Mouse (Mus musculus): Measurements from ENCODE around the gene Klhl29. TPM values are rescaled to one million over a fixed set of nuclear protein-coding genes. Genes with fewer than 3 reads are reported as not detected.

The Klhl29 gene
- polyA plus RNA-seq, 1 experiment from 2014 or later = 3.4 TPM

DNA sequence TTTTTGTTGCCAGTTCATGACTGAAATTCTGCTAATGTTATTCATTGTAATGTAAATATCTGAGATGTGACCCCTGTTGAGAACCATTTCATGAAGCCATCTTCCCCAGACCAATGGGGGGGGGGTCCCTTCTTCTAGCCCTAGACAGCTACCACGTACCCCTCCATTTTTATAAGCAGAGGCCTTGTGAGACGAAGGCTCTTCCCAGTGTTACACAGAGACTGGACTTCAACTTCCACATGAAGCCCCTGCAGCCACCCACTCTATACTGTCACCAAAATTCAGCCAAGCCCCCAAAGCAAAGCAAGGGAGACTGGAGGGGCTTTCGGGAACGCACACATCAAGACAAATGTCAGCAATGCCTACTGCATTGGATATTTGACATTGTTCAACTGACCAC lies 6.1 kb downstream of the Klhl29 start:
- Histone ChIP-seq H3K4me2 (replicated peaks; ENCODE audit: low read depth, low read length) (no peak overlapping the region), H3K4me1 (ENCODE audit: control insufficient read depth, insufficient read depth, low read length) (no peaks in the 10 kb centered on the region), H3K9me3 (ENCODE audit: control insufficient read depth, low read depth, low read length) (no peaks in the 10 kb centered on the region), H3K27ac (ENCODE audit: low read length) (no peak overlapping the region), H3K4me3 (ENCODE audit: low read depth, low read length) (no peak overlapping the region), H3K9ac (replicated peaks; ENCODE audit: low read depth, low read length) (no peak overlapping the region), H3K36me3 (ENCODE audit: control insufficient read depth, insufficient read depth, low read length) (no peaks in the 10 kb centered on the region; the same call in 1 of the 2 replicates), H3K27me3 (ENCODE audit: control insufficient read depth, insufficient read depth, low read length) (0 out of 2 replicates have a peak, but pooled peaks cover 3% of the 10 kb centered on the region)
- no peak for ATAC-seq (ENCODE audit: insufficient number of reproducible peaks, insufficient read depth, low FRiP score, low read depth)
- 94% methylated on average over 4 of the region's 4 CpGs for WGBS

GRCm38 (mm10) chr12:5364836-5365235 lies 10.6 kb downstream of the Klhl29 start:
- no peaks in the 10 kb centered on the region for H3K9me3 ChIP-seq (ENCODE audit: control insufficient read depth, low read depth, low read length)
- H3K27ac ChIP-seq (ENCODE audit: low read length) = no peak overlapping the region
- no peak for ATAC-seq (ENCODE audit: insufficient number of reproducible peaks, insufficient read depth, low FRiP score, low read depth)
- H3K9ac ChIP-seq (replicated peaks; ENCODE audit: low read depth, low read length) = no peak overlapping the region
- no peak overlapping the region for H3K4me2 ChIP-seq (replicated peaks; ENCODE audit: low read depth, low read length)
- H3K27me3 ChIP-seq (ENCODE audit: control insufficient read depth, insufficient read depth, low read length) = no peaks in the 10 kb centered on the region
- H3K36me3 ChIP-seq (ENCODE audit: control insufficient read depth, insufficient read depth, low read length) = no peaks in the 10 kb centered on the region; the same call in 1 of the 2 replicates
- 95% methylated on average over 3 of the region's 3 CpGs for WGBS
- H3K4me3 ChIP-seq (ENCODE audit: low read depth, low read length) = no peak overlapping the region
- no peaks in the 10 kb centered on the region for H3K4me1 ChIP-seq (ENCODE audit: control insufficient read depth, insufficient read depth, low read length)

GRCm38 (mm10) chr12:5363961-5364634 lies 11.4 kb downstream of the Klhl29 start:
- Histone ChIP-seq H3K9ac (replicated peaks; ENCODE audit: low read depth, low read length) (no peak overlapping the region), H3K27ac (ENCODE audit: low read length) (no peak overlapping the region), H3K4me2 (replicated peaks; ENCODE audit: low read depth, low read length) (no peak overlapping the region), H3K4me1 (ENCODE audit: control insufficient read depth, insufficient read depth, low read length) (no peaks in the 10 kb centered on the region), H3K27me3 (ENCODE audit: control insufficient read depth, insufficient read depth, low read length) (no peaks in the 10 kb centered on the region), H3K9me3 (ENCODE audit: control insufficient read depth, low read depth, low read length) (no peaks in the 10 kb centered on the region), H3K36me3 (ENCODE audit: control insufficient read depth, insufficient read depth, low read length) (no peaks in the 10 kb centered on the region), H3K4me3 (ENCODE audit: low read depth, low read length) (no peak overlapping the region)
- 89% methylated on average over 17 of the region's 17 CpGs for WGBS
- ATAC-seq (ENCODE audit: insufficient number of reproducible peaks, insufficient read depth, low FRiP score, low read depth) = no peak

DNA sequence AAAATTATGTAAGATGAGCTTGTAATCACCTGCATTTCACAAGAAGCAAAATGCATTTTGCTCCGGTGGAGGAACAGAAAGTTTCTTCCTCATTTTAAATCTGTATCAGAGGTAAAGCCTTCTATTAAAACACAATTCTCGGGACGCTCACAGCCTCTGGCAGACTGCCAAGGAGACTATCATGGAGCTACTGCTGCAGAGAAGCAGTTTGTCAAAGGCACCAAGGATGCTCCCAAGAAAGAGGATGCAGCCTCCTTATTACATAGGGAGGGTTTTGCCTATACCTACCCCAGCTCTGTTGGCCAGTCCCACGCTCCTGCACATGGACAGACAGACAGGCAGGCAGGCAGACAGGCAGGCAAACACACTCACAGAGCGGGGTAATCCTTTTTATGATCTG lies 16.4 kb downstream of the Klhl29 start:
- Histone ChIP-seq H3K9me3 (ENCODE audit: control insufficient read depth, low read depth, low read length) (no peaks in the 10 kb centered on the region), H3K36me3 (ENCODE audit: control insufficient read depth, insufficient read depth, low read length) (no peaks in the 10 kb centered on the region), H3K4me2 (replicated peaks; ENCODE audit: low read depth, low read length) (no peak overlapping the region), H3K27ac (ENCODE audit: low read length) (no peak overlapping the region), H3K4me1 (ENCODE audit: control insufficient read depth, insufficient read depth, low read length) (peaks cover 3% of the 10 kb centered on the region; the same call in 1 of the 2 replicates), H3K27me3 (ENCODE audit: control insufficient read depth, insufficient read depth, low read length) (no peaks in the 10 kb centered on the region), H3K4me3 (ENCODE audit: low read depth, low read length) (no peak overlapping the region), H3K9ac (replicated peaks; ENCODE audit: low read depth, low read length) (no peak overlapping the region)
- WGBS = 33% methylated on average over 5 of the region's 5 CpGs
- ATAC-seq (ENCODE audit: insufficient number of reproducible peaks, insufficient read depth, low FRiP score, low read depth) = no peak

GRCm38 (mm10) chr12:5358497-5358896 lies 17.0 kb downstream of the Klhl29 start:
- WGBS = 46% methylated on average over 6 of the region's 6 CpGs
- Histone ChIP-seq H3K36me3 (ENCODE audit: control insufficient read depth, insufficient read depth, low read length) (no peaks in the 10 kb centered on the region), H3K27me3 (ENCODE audit: control insufficient read depth, insufficient read depth, low read length) (no peaks in the 10 kb centered on the region), H3K4me3 (ENCODE audit: low read depth, low read length) (no peak overlapping the region), H3K9me3 (ENCODE audit: control insufficient read depth, low read depth, low read length) (no peaks in the 10 kb centered on the region), H3K4me1 (ENCODE audit: control insufficient read depth, insufficient read depth, low read length) (peaks cover 3% of the 10 kb centered on the region; the same call in 1 of the 2 replicates), H3K9ac (replicated peaks; ENCODE audit: low read depth, low read length) (no peak overlapping the region), H3K4me2 (replicated peaks; ENCODE audit: low read depth, low read length) (no peak overlapping the region), H3K27ac (ENCODE audit: low read length) (no peak overlapping the region)
- no peak for ATAC-seq (ENCODE audit: insufficient number of reproducible peaks, insufficient read depth, low FRiP score, low read depth)

DNA sequence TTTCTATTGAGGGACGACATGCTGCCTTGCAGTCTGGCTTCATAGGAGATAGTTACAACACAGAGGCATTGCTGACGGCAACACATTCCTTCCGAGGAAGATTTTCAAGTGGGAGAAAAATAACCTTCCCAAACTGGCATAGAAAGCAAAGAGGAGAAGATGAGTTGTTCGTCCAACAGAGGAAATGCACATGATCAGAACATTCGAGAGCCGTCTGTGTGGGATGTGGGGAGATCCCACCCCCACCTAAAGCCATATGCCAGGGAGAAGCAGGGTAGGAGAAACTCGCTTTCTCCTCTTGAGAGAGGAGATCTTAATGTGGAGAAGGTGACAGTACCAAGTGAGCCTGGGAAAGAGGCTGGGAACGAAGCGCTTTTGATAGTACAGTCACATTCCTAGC lies 22.1 kb downstream of the Klhl29 start:
- Histone ChIP-seq H3K36me3 (ENCODE audit: control insufficient read depth, insufficient read depth, low read length) (no peaks in the 10 kb centered on the region), H3K9me3 (ENCODE audit: control insufficient read depth, low read depth, low read length) (no peaks in the 10 kb centered on the region), H3K4me3 (ENCODE audit: low read depth, low read length) (no peak overlapping the region), H3K27ac (ENCODE audit: low read length) (no peak overlapping the region), H3K4me1 (ENCODE audit: control insufficient read depth, insufficient read depth, low read length) (no peaks in the 10 kb centered on the region), H3K9ac (replicated peaks; ENCODE audit: low read depth, low read length) (no peak overlapping the region), H3K4me2 (replicated peaks; ENCODE audit: low read depth, low read length) (no peak overlapping the region), H3K27me3 (ENCODE audit: control insufficient read depth, insufficient read depth, low read length) (no peaks in the 10 kb centered on the region)
- WGBS = 86% methylated on average over 9 of the region's 9 CpGs
- no peak for ATAC-seq (ENCODE audit: insufficient number of reproducible peaks, insufficient read depth, low FRiP score, low read depth)

- H3K9ac ChIP-seq (replicated peaks; ENCODE audit: low read depth, low read length) = no peak overlapping the region
- H3K27me3 ChIP-seq (ENCODE audit: control insufficient read depth, insufficient read depth, low read length) = no peaks in the 10 kb centered on the region
- H3K36me3 ChIP-seq (ENCODE audit: control insufficient read depth, insufficient read depth, low read length) = no peaks in the 10 kb centered on the region
- H3K9me3 ChIP-seq (ENCODE audit: control insufficient read depth, low read depth, low read length) = no peaks in the 10 kb centered on the region
- no peak overlapping the region for H3K4me3 ChIP-seq (ENCODE audit: low read depth, low read length)
- H3K27ac ChIP-seq (ENCODE audit: low read length) = no peak overlapping the region
- no peak for ATAC-seq (ENCODE audit: insufficient number of reproducible peaks, insufficient read depth, low FRiP score, low read depth)
- H3K4me1 ChIP-seq (ENCODE audit: control insufficient read depth, insufficient read depth, low read length) = no peaks in the 10 kb centered on the region
- 86% methylated on average over 8 of the region's 8 CpGs for WGBS
- no peak overlapping the region for H3K4me2 ChIP-seq (replicated peaks; ENCODE audit: low read depth, low read length)
Observed at GRCm38 (mm10) chr12:5352771-5353170, 22.7 kb downstream of the Klhl29 start.

- WGBS = 87% methylated on average over 11 of the region's 11 CpGs
- no peaks in the 10 kb centered on the region for H3K27me3 ChIP-seq (ENCODE audit: control insufficient read depth, insufficient read depth, low read length)
- H3K36me3 ChIP-seq (ENCODE audit: control insufficient read depth, insufficient read depth, low read length) = no peaks in the 10 kb centered on the region
- no peak overlapping the region for H3K4me2 ChIP-seq (replicated peaks; ENCODE audit: low read depth, low read length)
- no peaks in the 10 kb centered on the region for H3K9me3 ChIP-seq (ENCODE audit: control insufficient read depth, low read depth, low read length)
- no peaks in the 10 kb centered on the region for H3K4me1 ChIP-seq (ENCODE audit: control insufficient read depth, insufficient read depth, low read length)
- H3K9ac ChIP-seq (replicated peaks; ENCODE audit: low read depth, low read length) = no peak overlapping the region
- no peak for ATAC-seq (ENCODE audit: insufficient number of reproducible peaks, insufficient read depth, low FRiP score, low read depth)
- H3K4me3 ChIP-seq (ENCODE audit: low read depth, low read length) = no peak overlapping the region
- no peak overlapping the region for H3K27ac ChIP-seq (ENCODE audit: low read length)
Observed at GRCm38 (mm10) chr12:5350491-5351285, 24.8 kb downstream of the Klhl29 start.
